Mouse (Mus musculus) E14TG2a.4 (cell line): ENCODE measurements around the gene Taar3.

Experiments
- CTCF ChIP-seq: conservative IDR thresholded peaks from 2 replicates; pipeline ENCODE4 v1.5.1; 2014; ENCODE audit warnings: low read length
- NANOG ChIP-seq: IDR thresholded peaks from 2 replicates; pipeline ENCODE4 v1.6.1; 2014; ENCODE audit warnings: borderline replicate concordance, low read length, mixed read lengths
- POU5F1 ChIP-seq: IDR thresholded peaks from 2 replicates; pipeline ENCODE4 v1.6.1; 2014; ENCODE audit warnings: low read length, borderline replicate concordance

DNA sequence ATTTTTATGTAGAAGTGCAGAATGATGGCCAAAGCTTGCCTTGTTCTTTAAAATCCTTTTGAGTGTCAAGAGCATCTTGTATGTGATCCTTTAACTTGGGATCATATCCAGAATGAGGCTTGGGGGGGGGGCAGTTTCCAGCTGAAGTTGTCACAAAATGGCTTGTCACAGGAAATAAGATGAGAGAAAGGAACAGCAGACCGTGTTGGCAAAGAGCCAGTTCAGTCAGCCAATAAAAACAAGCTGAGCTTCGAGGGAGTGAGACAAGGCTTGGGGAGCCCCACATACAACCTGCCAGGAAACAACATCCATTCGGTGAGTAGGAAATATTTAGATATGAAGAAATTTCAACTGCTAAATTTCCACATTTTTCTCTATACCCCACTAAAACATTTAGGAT is 14.1 kb downstream of the Taar3 start:
- TF ChIP-seq CTCF (no peak), NANOG (no peak), POU5F1 (no peak)
